ENCODE assay signal across 17 mouse cellular contexts in genomic region chr12:16056831-16057230, GRCm38 (mm10).
"Had no signal": no experiment of that assay in that cellular context is flagged by ENCODE, and none has a peak within 500 bp of the region (broad histone marks: within the 10 kb centered on the region; RNA-seq: fewer than 3 reads in every experiment).

No protein-coding gene starts in this region.

- ATAC-seq: hindbrain, embryonic 16.5 days; inflammation-experienced regulatory T-cells, adult 6 months; intestine, postnatal 0 days; liver, postnatal 0 days; midbrain, embryonic 13.5 days had no signal

- H3K9me3 ChIP-seq: hindbrain, embryonic 12.5 days; limb, embryonic 15.5 days; liver, embryonic 13.5 days; lung, embryonic 15.5 days; midbrain, embryonic 13.5 days; neural tube, embryonic 15.5 days had no signal

- DNase-seq: layer of hippocampus, adult 9-11 months; layer of hippocampus, postnatal 36 days; left cerebral cortex, postnatal 4 days; liver, embryonic 13.5 days; liver, postnatal 0 days; right cerebral cortex, adult 18-20 months; right cerebral cortex, postnatal 25 days had no signal

- H3K27ac ChIP-seq: hindbrain, embryonic 12.5 days; limb, embryonic 15.5 days; liver, embryonic 13.5 days; lung, embryonic 15.5 days; macrophage; midbrain, embryonic 13.5 days; neural tube, embryonic 15.5 days had no signal

- H3K27me3 ChIP-seq: hindbrain, embryonic 12.5 days; limb, embryonic 15.5 days; liver, embryonic 13.5 days; lung, embryonic 15.5 days; midbrain, embryonic 13.5 days; neural tube, embryonic 15.5 days had no signal

- H3K4me2 ChIP-seq: hindbrain, embryonic 12.5 days; limb, embryonic 15.5 days; liver, embryonic 13.5 days; lung, embryonic 15.5 days; midbrain, embryonic 13.5 days; neural tube, embryonic 15.5 days had no signal

- H3K4me3 ChIP-seq: hindbrain, embryonic 12.5 days; limb, embryonic 15.5 days; liver, embryonic 13.5 days; lung, embryonic 15.5 days; midbrain, embryonic 13.5 days; myocyte; neural tube, embryonic 15.5 days had no signal

- H3K4me1 ChIP-seq: hindbrain, embryonic 12.5 days; lung, embryonic 15.5 days; midbrain, embryonic 13.5 days; neural tube, embryonic 15.5 days had no signal

- H3K9ac ChIP-seq: hindbrain, embryonic 12.5 days; limb, embryonic 15.5 days; liver, embryonic 13.5 days; liver, postnatal 0 days; lung, embryonic 15.5 days; midbrain, embryonic 13.5 days; neural tube, embryonic 15.5 days had no signal

- H3K36me3 ChIP-seq: hindbrain, embryonic 12.5 days; limb, embryonic 15.5 days; liver, embryonic 13.5 days; lung, embryonic 15.5 days; midbrain, embryonic 13.5 days; neural tube, embryonic 15.5 days had no signal
